Mouse (Mus musculus) heart, embryonic 15.5 days (tissue): ENCODE measurements at regions not wholly inside any gene's neighbourhood (a gene's known extent, or its start where the extent isn't known, plus 50 kb on each side); places are given as distances from the start of the nearest gene placed in this dataset.

Source experiments
- ATAC-seq: fragments of 200-750 bp; cut with Nextera tagmentation; replicated peaks from 2 replicates; pipeline ENCODE4 v1.8.0; 2017; ENCODE audit warnings: low read depth, moderate TSS enrichment; ENCODE audit not compliant: insufficient number of reproducible peaks, insufficient read depth, low FRiP score
- H3K27ac ChIP-seq: fragments of 300-500 bp; sonication (generic); 2 replicates; pipeline ENCODE4 v1.5.1; 2015; ENCODE audit warnings: mild to moderate bottlenecking, inconsistent platforms
- H3K27me3 ChIP-seq: fragments of 300-500 bp; sonication (generic); 2 replicates; pipeline ENCODE4 v1.6.1; 2015; ENCODE audit warnings: inconsistent platforms
- H3K36me3 ChIP-seq: fragments of 300-500 bp; sonication (generic); 2 replicates; pipeline ENCODE4 v1.6.1; 2015; ENCODE audit warnings: mild to moderate bottlenecking, inconsistent platforms
- H3K4me1 ChIP-seq: fragments of 300-500 bp; sonication (generic); replicated peaks from 2 replicates; pipeline ENCODE4 v1.6.1; 2015; ENCODE audit warnings: inconsistent platforms
- H3K4me2 ChIP-seq: fragments of 300-500 bp; sonication (generic); 2 replicates; pipeline ENCODE4 v1.6.1; 2015; ENCODE audit warnings: inconsistent platforms, mild to moderate bottlenecking, moderate library complexity
- H3K4me3 ChIP-seq: fragments of 300-500 bp; sonication (generic); 2 replicates; pipeline ENCODE4 v1.5.1; 2015; ENCODE audit warnings: mild to moderate bottlenecking, inconsistent platforms
- H3K9ac ChIP-seq: fragments of 300-500 bp; sonication (generic); 2 replicates; pipeline ENCODE4 v1.6.1; 2015; ENCODE audit warnings: mild to moderate bottlenecking, inconsistent platforms
- H3K9me3 ChIP-seq: fragments of 300-500 bp; sonication (generic); replicated peaks from 2 replicates; pipeline ENCODE4 v1.6.1; 2016; ENCODE audit warnings: inconsistent platforms
- WGBS: fragments of 180-500 bp; shearing (Covaris S2); methylation state at CpG from one replicate; pipeline ENCODE4 v1.1.7; 2015; ENCODE audit warnings: mixed read lengths; 5-methylcytosine and 5-hydroxymethylcytosine counted together

DNA sequence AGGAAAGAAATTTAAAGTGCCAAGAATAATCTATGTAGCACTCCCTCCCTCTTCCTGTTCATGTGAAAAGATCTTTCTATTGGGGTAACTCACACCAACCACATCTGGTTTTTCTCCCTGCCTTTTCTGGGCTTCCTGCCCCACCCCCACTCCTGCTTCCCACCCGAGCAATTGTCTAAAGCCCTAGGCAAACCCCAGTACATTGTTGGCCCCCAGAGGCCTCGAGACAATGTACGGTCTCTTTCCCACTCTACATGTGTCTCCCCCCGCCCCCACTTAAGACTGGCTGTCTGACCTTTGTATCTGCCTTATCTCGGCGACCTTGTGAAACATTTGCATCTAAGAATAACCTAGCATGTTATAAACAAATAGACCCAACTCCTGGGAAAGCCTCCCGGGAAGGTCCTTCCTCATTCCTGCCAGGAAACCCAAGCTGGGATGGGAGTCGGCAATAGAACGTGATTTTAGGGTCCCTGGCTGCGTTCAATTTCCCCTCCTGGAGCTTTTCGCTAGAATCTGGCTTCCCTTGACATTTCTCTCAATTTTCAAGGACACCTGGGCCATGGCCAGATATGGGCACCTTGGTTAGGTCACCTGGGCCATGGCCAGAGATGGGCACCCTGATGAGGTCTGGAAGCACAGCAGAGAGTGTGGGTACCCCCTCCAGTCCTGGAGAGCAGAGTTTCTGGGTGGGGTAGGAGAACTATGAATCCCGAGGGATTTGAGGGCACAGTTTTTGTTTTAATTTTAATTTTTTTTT lies 97.9 kb upstream of the Map4k3 start:
- ATAC-seq, result peak; percentile 84
- Histone ChIP-seq H3K9ac (no peak overlapping the region), H3K27ac (peak overlapping the region; percentile 86), H3K9me3 (no peaks in the 10 kb centered on the region), H3K36me3 (no peaks in the 10 kb centered on the region), H3K4me2 (peak overlapping the region; percentile 19), H3K27me3 (no peaks in the 10 kb centered on the region), H3K4me1 (peaks cover 22% of the 10 kb centered on the region), H3K4me3 (no peak overlapping the region)
- 22% methylated on average over 12 of the region's 12 CpGs for WGBS

DNA sequence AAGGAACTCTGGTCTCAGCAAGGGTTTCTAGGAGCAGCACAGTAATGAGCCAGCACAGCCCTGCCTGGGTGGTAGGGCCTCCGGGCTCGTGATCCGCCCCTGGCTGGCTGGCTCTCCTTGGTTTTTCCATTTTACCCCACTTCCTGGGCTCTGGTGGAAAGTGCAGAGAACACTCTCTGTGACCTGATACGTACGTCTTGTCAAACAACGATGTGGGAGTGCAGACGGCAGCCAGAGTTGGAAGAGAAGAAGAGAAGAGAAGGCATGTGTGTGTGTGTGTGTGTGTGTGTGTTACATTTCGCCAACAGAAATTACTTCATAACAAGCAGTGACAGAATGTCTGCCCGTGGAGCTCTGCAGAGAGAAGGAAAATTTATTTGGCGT lies 97.2 kb upstream of the Map4k3 start:
- Histone ChIP-seq H3K27ac (peak overlapping the region; percentile 86), H3K4me2 (peak overlapping the region; percentile 19; the same call in 1 of the 2 replicates), H3K36me3 (no peaks in the 10 kb centered on the region), H3K9ac (no peak overlapping the region), H3K4me1 (peaks cover 22% of the 10 kb centered on the region), H3K9me3 (no peaks in the 10 kb centered on the region), H3K27me3 (no peaks in the 10 kb centered on the region), H3K4me3 (no peak overlapping the region)
- peak; percentile 52 for ATAC-seq
- WGBS, result 24% methylated on average over 10 of the region's 10 CpGs

DNA sequence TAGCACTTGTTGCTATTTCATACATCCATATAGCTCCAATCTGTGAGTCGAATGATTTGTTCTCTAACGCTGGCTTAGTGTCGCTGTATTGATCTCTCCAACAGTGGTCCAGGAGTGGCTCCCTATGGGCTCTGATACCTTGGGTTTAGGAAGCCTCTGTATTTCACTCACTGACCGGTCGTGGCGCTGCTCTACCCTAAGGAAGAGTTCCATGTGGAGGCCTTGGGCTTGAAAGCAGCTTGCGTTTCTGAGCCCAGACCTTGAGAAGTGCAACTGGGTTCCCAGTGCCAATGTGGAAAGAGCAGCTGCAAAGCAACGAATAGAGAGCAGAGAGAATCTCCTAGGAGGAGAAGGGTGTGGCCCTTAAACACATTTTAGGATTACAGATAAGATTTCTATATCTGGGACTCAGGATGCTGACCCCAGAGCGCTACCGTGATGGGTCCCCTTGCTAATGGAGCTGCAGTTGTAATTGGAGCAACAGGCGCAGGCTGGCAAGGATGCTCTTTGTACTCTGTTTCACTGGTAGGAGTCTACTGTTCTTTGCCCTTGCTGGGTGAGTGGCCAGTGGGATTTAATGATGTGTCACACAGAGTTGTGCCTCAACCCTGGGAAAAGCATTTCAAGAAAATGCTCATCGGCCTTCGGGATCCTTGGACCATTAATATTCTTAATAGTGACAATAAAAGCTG lies 96.7 kb upstream of the Map4k3 start:
- Histone ChIP-seq H3K9ac (no peak overlapping the region), H3K4me2 (peak overlapping the region; percentile 19; the same call in 1 of the 2 replicates), H3K27ac (peak overlapping the region; percentile 86), H3K9me3 (no peaks in the 10 kb centered on the region), H3K36me3 (no peaks in the 10 kb centered on the region), H3K4me1 (peaks cover 22% of the 10 kb centered on the region), H3K27me3 (no peaks in the 10 kb centered on the region), H3K4me3 (no peak overlapping the region)
- 73% methylated on average over 13 of the region's 13 CpGs for WGBS
- ATAC-seq, result no peak

DNA sequence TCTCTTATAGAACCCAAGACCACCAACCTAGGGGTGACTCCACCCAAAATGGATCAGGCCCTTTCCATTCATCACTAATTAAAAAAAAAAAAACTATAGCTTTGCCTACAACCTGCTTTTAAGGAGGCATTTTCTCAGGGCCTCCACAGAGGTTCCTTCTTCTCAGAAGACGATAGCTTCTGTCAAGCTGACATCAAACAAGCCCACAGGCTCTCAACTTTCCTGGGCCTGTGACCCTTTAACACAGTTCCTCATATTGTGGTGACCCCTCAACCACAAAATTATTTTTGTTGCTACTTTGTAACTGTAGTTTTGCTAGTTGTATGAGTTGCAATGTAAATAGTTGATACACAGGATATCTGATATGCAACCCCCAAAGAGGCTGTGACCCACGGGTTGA lies 96.0 kb upstream of the Map4k3 start:
- Histone ChIP-seq H3K4me3 (no peak overlapping the region), H3K9ac (no peak overlapping the region), H3K9me3 (no peaks in the 10 kb centered on the region), H3K27ac (no peak overlapping the region), H3K36me3 (no peaks in the 10 kb centered on the region), H3K4me2 (no peak overlapping the region), H3K4me1 (peaks cover 22% of the 10 kb centered on the region), H3K27me3 (no peaks in the 10 kb centered on the region)
- no peak for ATAC-seq
- 79% methylated on average over 2 of the region's 2 CpGs for WGBS

DNA sequence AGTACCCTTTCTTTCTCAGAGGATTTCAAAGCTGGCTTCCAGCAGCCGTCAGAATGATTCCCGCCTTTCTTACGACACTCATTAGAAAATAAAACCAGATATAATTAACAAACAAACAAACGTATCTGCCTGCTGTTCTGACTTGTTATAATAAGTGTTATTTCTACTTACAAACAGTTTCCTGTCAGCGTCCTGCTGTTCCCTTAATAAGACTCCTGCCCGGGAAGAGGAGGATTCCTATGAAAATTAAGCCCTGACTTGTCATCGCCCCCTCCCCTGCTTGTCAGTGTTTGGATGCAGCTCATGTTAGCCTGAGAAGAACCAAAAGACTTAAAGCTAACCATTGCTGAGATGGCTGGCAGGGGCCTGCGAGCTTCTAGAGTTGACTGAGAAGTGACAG lies 92.6 kb upstream of the Map4k3 start:
- H3K9ac ChIP-seq, result no peak overlapping the region
- H3K4me1 ChIP-seq, result peaks cover 10% of the 10 kb centered on the region
- no peaks in the 10 kb centered on the region for H3K27me3 ChIP-seq
- H3K9me3 ChIP-seq, result no peaks in the 10 kb centered on the region
- 60% methylated on average over 8 of the region's 8 CpGs for WGBS
- H3K4me3 ChIP-seq, result no peak overlapping the region
- no peak overlapping the region for H3K27ac ChIP-seq
- H3K4me2 ChIP-seq, result no peak overlapping the region
- no peak for ATAC-seq
- H3K36me3 ChIP-seq, result no peaks in the 10 kb centered on the region

DNA sequence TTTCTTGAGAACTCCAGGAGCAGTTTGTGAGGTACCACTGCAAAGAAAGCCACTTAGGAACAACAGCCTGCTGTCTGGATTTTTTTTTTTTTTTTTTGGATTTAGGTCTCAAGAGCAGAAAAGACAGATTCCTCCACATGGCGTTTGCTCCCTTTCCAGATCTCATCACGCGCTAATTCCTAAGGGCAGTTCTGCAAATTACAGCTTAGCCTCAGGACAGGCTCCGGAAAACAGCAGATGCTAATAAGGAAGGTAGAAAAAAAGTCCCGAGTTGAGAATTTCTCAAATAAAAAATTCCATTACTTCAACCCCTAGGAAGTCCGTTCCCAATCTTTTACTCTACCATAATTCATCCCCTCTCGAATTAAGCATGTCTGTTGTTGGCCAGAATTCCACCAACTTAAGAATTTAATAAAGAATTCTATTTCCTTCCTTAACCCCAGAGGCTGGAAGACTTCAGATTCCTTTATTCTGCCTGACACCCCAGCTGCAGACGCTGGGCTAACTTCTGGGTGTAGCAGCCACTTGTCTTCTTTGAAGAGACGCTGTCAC lies 90.3 kb upstream of the Map4k3 start:
- no peak overlapping the region for H3K4me2 ChIP-seq
- ATAC-seq, result no peak
- no peak overlapping the region for H3K27ac ChIP-seq
- H3K36me3 ChIP-seq, result no peaks in the 10 kb centered on the region
- H3K4me1 ChIP-seq, result no peaks in the 10 kb centered on the region
- H3K9me3 ChIP-seq, result no peaks in the 10 kb centered on the region
- H3K9ac ChIP-seq, result no peak overlapping the region
- H3K4me3 ChIP-seq, result no peak overlapping the region
- H3K27me3 ChIP-seq, result no peaks in the 10 kb centered on the region
- 54% methylated on average over 9 of the region's 9 CpGs for WGBS

DNA sequence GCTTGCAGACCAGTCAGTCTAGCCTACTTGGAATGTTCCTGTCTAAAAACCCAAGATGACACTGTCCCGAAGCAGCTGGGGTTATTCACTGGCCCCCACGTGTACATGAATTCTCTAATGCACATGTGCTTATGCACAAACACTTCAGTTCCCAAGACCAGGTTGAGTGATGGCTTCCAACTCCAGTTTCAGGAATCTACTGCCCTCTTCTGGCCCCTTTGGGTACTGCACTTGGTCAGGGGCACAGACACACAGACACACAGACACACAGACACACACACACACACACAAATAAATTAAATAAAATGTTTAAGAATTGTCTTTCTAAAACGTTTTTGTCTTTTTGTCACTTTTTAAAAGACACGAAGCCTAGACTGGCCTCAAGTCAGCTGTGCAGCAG lies 87.5 kb upstream of the Map4k3 start:
- H3K9me3 ChIP-seq, result no peaks in the 10 kb centered on the region
- no peak overlapping the region for H3K4me2 ChIP-seq
- no peaks in the 10 kb centered on the region for H3K27me3 ChIP-seq
- H3K27ac ChIP-seq, result no peak overlapping the region
- no peak for ATAC-seq
- H3K36me3 ChIP-seq, result no peaks in the 10 kb centered on the region
- H3K9ac ChIP-seq, result no peak overlapping the region
- 73% methylated on average over 4 of the region's 4 CpGs for WGBS
- no peak overlapping the region for H3K4me3 ChIP-seq
- no peaks in the 10 kb centered on the region for H3K4me1 ChIP-seq

DNA sequence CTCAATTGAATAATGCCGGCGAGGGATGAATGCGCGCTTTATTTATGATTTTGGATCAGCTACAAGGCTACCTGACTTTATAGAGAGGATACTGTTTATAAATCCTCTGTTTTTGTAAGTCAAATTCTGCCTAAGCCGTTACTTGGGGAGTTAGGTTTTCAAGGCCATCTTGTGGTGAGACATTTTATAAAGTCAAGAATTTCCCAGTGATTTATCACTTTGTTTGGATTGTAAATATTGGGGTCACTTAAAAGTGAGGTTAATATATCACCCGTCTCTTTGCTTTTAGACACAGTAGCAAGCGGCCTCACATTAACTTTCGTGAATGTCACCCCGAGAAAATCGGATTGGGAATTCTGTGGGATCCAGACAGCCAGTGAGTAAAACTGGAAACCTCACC lies 84.9 kb upstream of the Map4k3 start:
- H3K4me2 ChIP-seq, result no peak overlapping the region
- H3K9me3 ChIP-seq, result no peaks in the 10 kb centered on the region
- no peak overlapping the region for H3K27ac ChIP-seq
- ATAC-seq, result no peak
- H3K36me3 ChIP-seq, result no peaks in the 10 kb centered on the region
- WGBS, result 80% methylated on average over 10 of the region's 10 CpGs
- peaks cover 3% of the 10 kb centered on the region for H3K4me1 ChIP-seq
- no peak overlapping the region for H3K9ac ChIP-seq
- no peak overlapping the region for H3K4me3 ChIP-seq
- no peaks in the 10 kb centered on the region for H3K27me3 ChIP-seq

DNA sequence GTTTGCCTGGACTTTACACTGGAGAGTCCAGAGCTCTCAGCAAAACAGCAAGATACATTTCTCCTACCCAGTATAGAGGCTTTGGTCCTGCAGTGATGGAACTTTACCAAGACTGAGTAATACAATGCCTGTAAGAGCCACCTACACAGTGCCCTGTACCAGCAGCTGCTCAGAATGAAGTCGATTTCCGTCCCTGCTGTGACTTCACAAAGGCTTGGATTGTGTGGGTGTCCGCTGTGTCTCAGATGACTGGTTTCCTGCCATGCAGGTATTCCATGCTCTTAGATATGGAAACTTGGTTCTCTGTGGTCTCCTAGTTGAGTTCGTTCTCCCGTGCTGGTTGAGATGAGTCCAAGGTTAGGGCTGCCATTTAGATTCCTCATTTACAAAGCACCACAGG lies 81.0 kb upstream of the Map4k3 start:
- Histone ChIP-seq H3K4me1 (peaks cover 7% of the 10 kb centered on the region), H3K4me2 (no peak overlapping the region), H3K9me3 (no peaks in the 10 kb centered on the region), H3K9ac (no peak overlapping the region), H3K36me3 (no peaks in the 10 kb centered on the region), H3K4me3 (no peak overlapping the region), H3K27me3 (no peaks in the 10 kb centered on the region), H3K27ac (no peak overlapping the region)
- WGBS, result 76% methylated on average over 5 of the region's 5 CpGs
- ATAC-seq, result no peak

DNA sequence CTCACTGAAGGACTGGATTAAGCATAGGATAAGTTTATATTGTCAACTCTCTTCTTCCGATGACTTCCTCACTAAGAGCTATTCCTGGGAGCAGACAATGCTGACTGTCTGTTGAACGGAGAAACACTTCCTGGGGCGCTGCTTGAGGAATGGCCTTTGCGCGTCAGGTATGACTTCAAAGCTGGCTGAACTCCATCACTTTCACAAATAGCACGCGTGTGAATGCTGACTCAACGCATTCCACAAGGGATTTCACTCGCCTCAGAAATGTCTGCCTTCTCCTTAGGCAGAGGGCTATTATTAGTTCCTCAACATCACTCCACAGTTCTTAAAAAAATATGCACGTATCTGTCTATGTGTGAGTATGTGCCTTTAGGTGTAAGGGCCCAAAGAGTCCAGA lies 79.8 kb upstream of the Map4k3 start:
- ATAC-seq, result peak; percentile 43; the same call in 1 of the 2 replicates

DNA sequence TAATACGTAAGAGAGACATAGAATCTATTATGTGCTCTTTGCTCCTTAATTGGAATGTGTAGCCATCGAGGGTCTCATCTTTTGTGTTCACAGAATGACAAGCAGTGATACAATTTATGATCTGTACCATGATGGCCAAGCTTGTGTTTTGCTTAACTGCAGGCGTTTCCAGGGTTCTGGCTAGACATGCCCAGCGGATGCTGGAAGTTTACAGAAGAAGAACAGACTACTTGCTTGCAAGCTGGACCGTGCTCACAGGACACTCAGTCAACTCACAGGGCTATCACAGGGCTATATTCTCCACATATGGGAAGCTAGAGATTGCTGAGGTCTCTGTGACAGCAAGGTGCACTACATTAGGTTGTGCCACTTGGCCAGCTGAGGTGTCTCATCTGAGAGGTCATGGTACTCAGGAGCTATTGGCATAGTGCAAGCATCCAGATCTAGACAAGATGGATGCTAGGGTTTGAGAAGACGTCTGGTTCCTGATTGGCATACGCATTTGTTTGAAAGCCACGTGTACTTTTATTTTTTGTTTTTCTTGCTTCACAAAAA lies 75.2 kb upstream of the Map4k3 start:
- H3K4me2 ChIP-seq, result no peak overlapping the region
- H3K4me1 ChIP-seq, result peaks cover 34% of the 10 kb centered on the region
- 82% methylated on average over 8 of the region's 8 CpGs for WGBS
- no peaks in the 10 kb centered on the region for H3K27me3 ChIP-seq
- no peak overlapping the region for H3K27ac ChIP-seq
- no peak for ATAC-seq
- H3K36me3 ChIP-seq, result no peaks in the 10 kb centered on the region
- no peak overlapping the region for H3K9ac ChIP-seq
- H3K9me3 ChIP-seq, result no peaks in the 10 kb centered on the region
- H3K4me3 ChIP-seq, result no peak overlapping the region

More for the DNA sequence above, 79.8 kb upstream of the Map4k3 start:
- Histone ChIP-seq H3K27ac (peak overlapping the region; percentile 28; the same call in 1 of the 2 replicates), H3K4me2 (peak overlapping the region; percentile 28), H3K4me1 (peaks cover 11% of the 10 kb centered on the region), H3K36me3 (no peaks in the 10 kb centered on the region), H3K4me3 (no peak overlapping the region), H3K9ac (no peak overlapping the region), H3K27me3 (no peaks in the 10 kb centered on the region), H3K9me3 (no peaks in the 10 kb centered on the region)
- 18% methylated on average over 10 of the region's 10 CpGs for WGBS
